Mouse (Mus musculus): Measurements from ENCODE around the gene AC131692.1. TPM values are rescaled to one million over a fixed set of nuclear protein-coding genes. Genes with fewer than 3 reads are reported as not detected.

The AC131692.1 gene
- 0.14 TPM in 1 of 2 replicates, not detected in the other for polyA plus RNA-seq (2012; rRNA removed)

- no peak for DNase-seq (ENCODE audit: low spot score)
Observed at GRCm38 (mm10) chr19:6094119-6094518, at the start of gene AC131692.1. Gene AC131692.1 (plus strand): TSS chr19:6094419.

GRCm38 (mm10) chr19:6045366-6046293 is 48.6 kb upstream of the AC131692.1 start:
- DNase-seq (ENCODE audit: low spot score) = no peak

DNA sequence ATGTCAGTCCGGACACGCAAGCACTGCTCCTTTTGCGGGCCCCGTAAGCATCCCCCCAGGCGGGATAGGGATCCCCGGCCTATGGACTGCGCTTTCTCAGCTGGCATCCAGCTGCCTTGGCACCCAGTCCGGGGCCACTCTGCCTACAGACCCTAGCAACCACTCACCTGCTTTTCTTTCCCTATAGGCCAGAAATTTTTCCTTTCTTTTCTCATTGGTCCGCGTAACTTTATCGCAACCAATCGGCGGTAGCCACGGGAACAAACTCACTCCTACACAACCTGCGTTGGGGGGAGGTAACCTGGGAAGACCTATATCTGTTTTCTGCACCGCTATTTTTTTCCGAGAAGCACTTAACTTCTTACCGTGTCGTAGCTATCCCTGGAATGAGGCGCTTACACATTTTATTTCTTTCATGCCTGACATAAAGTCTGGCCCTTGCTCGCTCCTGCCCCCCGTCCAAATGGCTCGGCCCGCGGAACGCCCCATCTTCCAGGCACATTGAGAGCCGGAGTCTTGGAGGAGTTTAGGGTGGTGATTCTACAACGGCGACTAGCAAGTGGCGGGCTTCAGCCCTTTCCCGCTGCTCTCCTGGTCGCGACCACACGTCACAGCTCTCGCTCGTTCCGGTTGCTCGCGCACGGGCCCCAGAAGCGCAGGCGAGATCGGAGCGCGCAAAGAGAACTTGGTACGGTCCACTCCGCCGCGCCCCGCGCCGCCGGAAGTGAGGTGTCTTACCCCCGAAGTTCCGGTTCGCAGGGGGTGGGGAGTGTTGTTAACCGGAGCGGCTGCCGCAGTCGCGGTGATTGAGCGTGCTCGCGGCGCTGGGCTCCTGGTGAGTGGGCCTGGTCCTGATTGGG is 47.7 kb upstream of the AC131692.1 start, which contains the start of gene Syvn1:
Gene Syvn1, plus strand, starts transcription at position 283 of the 860 bp plus-strand sequence.
- DNase-seq (ENCODE audit: low spot score) = peak; percentile 92

DNA sequence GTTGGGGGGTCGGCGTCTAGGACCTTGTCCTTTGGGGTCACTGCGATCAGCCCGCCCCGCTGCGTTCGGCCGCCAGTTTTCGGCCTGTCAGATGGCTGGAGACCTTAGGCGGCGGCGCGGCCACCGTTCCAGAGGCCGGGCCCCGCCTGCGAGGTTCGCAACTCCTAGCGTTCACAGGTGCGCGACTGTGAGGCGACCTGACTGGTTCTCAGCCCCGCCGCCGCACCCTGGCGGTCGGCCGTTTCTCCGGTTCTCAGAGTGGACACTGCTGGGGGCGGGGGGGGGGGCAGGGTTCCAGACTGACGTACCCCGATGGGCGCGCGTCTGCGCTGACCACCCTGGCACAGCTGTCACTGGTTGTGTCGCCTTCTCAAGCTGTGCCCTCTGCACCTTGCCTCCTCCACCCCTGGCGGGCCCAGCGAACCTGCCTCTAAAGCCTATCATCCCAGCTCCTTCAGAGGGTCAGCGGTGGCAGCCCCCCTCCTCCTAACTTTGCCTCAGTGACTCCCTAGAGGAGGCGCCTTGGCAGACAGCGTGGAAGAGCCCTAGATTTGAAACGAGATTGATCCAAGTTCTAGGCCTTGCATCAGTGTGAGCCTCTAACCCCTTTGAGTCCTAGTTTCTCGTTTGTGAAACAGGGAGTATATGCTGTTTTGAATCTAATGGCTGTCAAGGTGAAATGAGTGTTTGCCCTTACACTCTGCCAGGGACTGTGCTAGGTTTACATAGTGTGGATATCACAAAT is 46.9 kb upstream of the AC131692.1 start:
- DNase-seq (ENCODE audit: low spot score) = no peak

- no peak for DNase-seq (ENCODE audit: low spot score)
Observed at GRCm38 (mm10) chr19:6047899-6048166, 46.4 kb upstream of the AC131692.1 start.

- DNase-seq (ENCODE audit: low spot score) = no peak
Observed at GRCm38 (mm10) chr19:6048681-6049410, 45.4 kb upstream of the AC131692.1 start.

- no peak for DNase-seq (ENCODE audit: low spot score)
Observed at GRCm38 (mm10) chr19:6052516-6052915, 41.7 kb upstream of the AC131692.1 start.

DNA sequence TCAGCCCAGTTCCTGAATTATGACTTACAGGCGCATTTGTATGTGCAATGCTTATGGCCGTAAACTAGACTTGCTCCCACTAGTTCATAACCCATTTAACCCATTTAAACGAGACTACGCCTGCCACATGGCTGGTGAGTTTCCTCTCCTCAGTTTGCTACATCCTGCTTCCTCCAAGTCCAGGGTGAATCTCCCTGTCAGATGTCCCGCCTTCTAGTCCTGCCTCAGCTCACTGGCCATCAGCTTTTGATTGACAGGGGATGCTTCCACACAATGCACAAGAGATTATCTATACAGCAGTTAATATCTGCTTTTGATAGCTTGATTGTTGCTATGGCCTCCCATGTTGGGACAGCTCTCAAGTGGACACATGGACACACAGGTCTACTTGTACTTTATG is 39.9 kb upstream of the AC131692.1 start:
- no peak for DNase-seq (ENCODE audit: low spot score)

GRCm38 (mm10) chr19:6056696-6057095 is 37.5 kb upstream of the AC131692.1 start:
- DNase-seq (ENCODE audit: low spot score) = no peak

DNA sequence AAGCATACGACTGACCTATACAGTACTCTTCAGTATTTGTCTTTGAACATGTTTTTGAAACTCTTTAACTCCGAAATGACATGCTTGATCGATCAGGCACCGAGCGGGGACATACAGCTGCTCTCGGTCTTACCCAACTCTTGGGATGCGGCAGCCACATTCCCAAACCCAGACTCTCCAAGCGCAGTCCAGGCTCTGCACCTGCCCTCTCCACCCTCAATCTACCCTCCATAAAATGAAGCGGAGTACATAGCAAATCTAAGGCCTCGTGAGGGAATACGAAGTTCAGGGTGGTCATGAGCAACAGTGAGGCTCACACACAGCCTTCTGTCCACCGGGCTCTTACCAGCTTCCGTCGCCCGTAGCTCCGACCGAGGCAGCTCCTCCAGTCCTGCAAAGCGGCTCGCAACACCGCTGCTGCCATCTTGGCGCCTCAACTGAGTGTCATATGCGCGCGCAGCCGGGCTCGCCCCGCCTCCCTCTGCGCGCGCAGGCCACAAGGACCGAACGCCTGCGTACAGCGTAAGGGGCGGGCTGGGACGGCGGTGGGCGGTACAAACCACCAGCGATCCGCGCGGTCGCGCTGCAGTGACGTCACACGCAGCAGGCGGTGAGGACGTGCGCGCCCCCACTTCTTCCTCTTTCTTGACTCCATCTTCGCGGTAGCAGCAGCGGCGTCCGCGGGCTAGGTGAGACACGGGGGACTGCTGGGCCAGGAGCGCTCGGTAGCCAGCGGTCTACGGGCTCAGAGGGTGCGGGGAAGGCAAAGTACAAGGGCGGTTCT is 36.7 kb upstream of the AC131692.1 start, which contains the start of the genes Mrpl49 and Fau:
Gene Mrpl49, minus strand, starts transcription at position 473 of the 784 bp plus-strand sequence.
Gene Fau, plus strand, starts transcription at position 532 of the 784 bp plus-strand sequence.
- DNase-seq (ENCODE audit: low spot score) = peak; percentile 95

GRCm38 (mm10) chr19:6058513-6058912 is 35.7 kb upstream of the AC131692.1 start:
- no peak for DNase-seq (ENCODE audit: low spot score)

DNA sequence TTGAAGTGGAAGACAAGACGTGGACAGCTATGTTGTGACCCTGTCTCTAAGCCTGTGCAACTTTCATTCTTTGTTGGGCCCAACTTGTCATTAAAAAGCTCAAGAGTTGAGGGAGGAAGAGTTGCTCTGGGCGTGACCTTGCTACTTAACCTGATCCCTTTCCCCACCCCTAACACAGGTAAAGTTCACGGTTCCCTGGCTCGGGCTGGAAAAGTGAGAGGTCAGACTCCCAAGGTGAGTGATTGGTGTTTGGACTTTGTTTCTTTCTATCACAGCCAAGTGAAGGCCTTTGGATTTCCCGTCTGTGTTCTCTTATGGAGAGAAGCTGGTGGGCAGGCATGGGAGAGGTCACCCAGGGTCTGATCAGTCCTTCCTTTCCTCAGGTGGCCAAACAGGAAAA is 35.3 kb upstream of the AC131692.1 start:
- DNase-seq (ENCODE audit: low spot score) = no peak

DNA sequence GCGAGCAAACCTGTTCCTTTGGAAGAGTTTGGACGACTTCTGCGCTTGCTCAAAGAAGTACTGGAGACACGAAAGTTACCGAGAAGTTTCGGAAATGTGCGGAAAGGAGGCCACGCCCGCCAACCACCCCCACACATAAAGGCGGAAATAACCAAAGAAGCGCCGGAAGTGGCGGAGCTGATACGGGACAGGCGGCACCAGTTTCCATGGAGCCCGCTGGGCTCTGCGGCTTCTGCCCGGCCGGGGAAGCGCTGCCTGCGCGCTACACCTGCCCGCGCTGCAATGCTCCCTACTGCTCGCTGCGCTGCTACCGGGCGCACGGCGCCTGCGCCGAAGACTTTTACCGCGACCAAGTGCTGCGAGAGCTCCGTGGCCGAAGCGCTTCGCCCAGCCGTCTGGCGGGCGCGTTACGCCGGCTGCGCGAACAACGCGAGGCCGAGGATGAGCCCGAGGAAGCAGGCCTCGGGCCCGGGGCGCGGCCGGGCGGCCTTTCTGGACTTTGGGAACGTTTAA is 33.1 kb upstream of the AC131692.1 start, which contains the start of gene Znhit2:
Gene Znhit2, plus strand, starts transcription at position 172 of the 513 bp plus-strand sequence.
- peak; percentile 79 for DNase-seq (ENCODE audit: low spot score)

- no peak for DNase-seq (ENCODE audit: low spot score)
Observed at GRCm38 (mm10) chr19:6061641-6062302, 32.4 kb upstream of the AC131692.1 start.

GRCm38 (mm10) chr19:6062418-6062817 is 31.8 kb upstream of the AC131692.1 start:
- DNase-seq (ENCODE audit: low spot score) = no peak

- no peak for DNase-seq (ENCODE audit: low spot score)
Observed at GRCm38 (mm10) chr19:6063081-6063480, 31.1 kb upstream of the AC131692.1 start.

GRCm38 (mm10) chr19:6066571-6066970 is 27.6 kb upstream of the AC131692.1 start:
- no peak for DNase-seq (ENCODE audit: low spot score)

DNA sequence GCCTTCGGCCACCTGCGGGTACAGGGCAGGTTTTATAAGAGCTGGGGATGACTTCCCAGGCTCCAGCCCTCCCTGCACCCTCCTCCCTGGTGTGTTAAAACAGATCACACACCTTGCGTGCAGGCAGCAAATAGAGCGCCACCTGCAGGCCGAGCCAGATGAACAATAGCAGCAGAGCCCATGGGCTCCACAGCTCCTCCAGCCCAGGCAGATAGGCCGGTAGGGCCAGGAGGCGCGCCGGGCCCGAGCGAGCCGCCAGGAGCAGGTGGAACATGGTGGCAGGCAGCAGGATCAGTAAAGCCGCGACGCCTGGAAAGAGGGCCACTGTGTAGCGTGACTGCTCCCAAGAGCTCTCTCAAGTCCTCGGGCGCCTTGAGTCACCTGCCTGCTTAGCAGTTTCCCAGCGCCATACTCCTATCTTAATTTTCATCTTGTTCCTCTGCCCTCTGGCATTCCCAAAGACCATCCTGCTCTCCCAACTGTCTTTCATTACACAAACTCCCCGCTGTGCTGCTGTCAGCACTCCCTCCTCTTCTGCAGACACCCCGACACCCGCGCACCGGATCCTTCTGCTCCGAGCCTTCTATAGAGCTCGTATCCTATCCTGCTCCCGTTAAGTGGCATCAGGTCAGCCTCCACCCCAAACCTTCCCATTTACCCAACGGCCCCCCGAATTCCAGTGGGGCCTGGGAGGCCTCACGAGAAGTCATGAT is 27.1 kb upstream of the AC131692.1 start:
- peak; percentile 70 for DNase-seq (ENCODE audit: low spot score)

Measured in urinary bladder, adult 2 months (tissue).